Mouse (Mus musculus) intestine, postnatal 0 days (tissue): ENCODE results near the gene Mdfi. TPM values are rescaled to one million over a fixed set of nuclear protein-coding genes. Genes with fewer than 3 reads are reported as not detected.

Source experiments
- ATAC-seq: fragments of 200-750 bp; cut with Nextera tagmentation; 2 replicates; pipeline ENCODE4 v1.8.0; 2017; ENCODE audit warnings: mild to moderate bottlenecking, moderate TSS enrichment, moderate library complexity
- H3K27ac ChIP-seq: fragments of 300-500 bp; sonication (generic); 2 replicates; pipeline ENCODE4 v1.5.1; 2014; ENCODE audit warnings: mild to moderate bottlenecking, low read depth, low read length, moderate library complexity
- H3K27me3 ChIP-seq: fragments of 300-500 bp; sonication (generic); replicated peaks from 2 replicates; pipeline ENCODE4 v1.6.1; 2014; ENCODE audit warnings: low read length, mixed read lengths; ENCODE audit not compliant: control insufficient read depth, insufficient read depth
- H3K36me3 ChIP-seq: fragments of 300-500 bp; sonication (generic); 2 replicates; pipeline ENCODE4 v1.6.1; 2014; ENCODE audit warnings: mild to moderate bottlenecking, moderate library complexity; ENCODE audit not compliant: control insufficient read depth, insufficient read depth
- H3K4me1 ChIP-seq: fragments of 300-500 bp; sonication (generic); replicated peaks from 2 replicates; pipeline ENCODE4 v1.6.1; 2014; ENCODE audit warnings: antibody characterized with exemption, low read length, mixed read lengths; ENCODE audit not compliant: control insufficient read depth, insufficient read depth
- H3K4me2 ChIP-seq: fragments of 300-500 bp; sonication (generic); replicated peaks from 2 replicates; pipeline ENCODE4 v1.6.1; 2014; ENCODE audit warnings: low read depth, mild to moderate bottlenecking, moderate library complexity
- H3K4me3 ChIP-seq: fragments of 300-500 bp; sonication (generic); 2 replicates; pipeline ENCODE4 v1.5.1; 2014; ENCODE audit warnings: low read depth, low read length
- H3K9ac ChIP-seq: fragments of 300-500 bp; sonication (generic); 2 replicates; pipeline ENCODE4 v1.6.1; 2014; ENCODE audit warnings: mild to moderate bottlenecking, low read depth, low read length
- H3K9me3 ChIP-seq: fragments of 300-500 bp; sonication (generic); 2 replicates; pipeline ENCODE4 v1.6.1; 2016; ENCODE audit warnings: mixed run types; ENCODE audit not compliant: control insufficient read depth
- CTCF ChIP-seq: sonication (generic); IDR thresholded peaks from 2 replicates; pipeline ENCODE4 v1.5.1; 2016; ENCODE audit warnings: low read depth, mild to moderate bottlenecking, control low read depth, antibody characterized with exemption, moderate library complexity
- WGBS: fragments of 180-500 bp; shearing (Covaris S2); extraction: QIAGEN DNeasy Blood & Tissue Kit; methylation state at CpG from one replicate; pipeline ENCODE4 v1.1.7; 2014; 5-methylcytosine and 5-hydroxymethylcytosine counted together
- polyA plus RNA-seq: library from polyadenylated mRNA; unstranded; fragments of >200 nt; fragmentation: Nextera tagmentation; extraction: Ambion mirVana; gene quantifications from 2 replicates; pipeline ENCODE4 v1.2.1, GENCODE M21; 2015

The Mdfi gene
- polyA plus RNA-seq, 1 experiment from 2014 or later: 2.1 TPM

DNA sequence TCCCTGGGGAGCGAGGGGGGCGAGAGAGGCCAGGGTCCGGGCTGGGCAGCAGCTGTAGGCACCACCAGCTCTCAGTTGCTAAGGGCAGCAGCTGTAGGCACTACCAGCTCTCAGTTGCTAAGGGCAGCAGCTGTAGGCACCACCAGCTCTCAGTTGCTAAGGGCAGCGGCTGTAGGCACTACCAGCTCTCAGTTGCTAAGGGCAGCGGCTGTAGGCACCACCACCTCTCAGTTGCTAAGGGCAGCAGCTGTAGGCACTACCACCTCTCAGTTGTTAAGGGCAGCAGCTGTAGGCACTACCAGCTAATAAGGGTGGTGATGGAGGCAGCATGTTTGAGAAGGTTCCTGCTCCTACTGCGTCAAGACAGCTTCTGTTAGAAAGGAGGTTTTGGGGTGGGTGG lies 45.5 kb downstream of the Mdfi start:
- Histone ChIP-seq H3K4me3 (no peak overlapping the region), H3K9ac (no peak overlapping the region), H3K9me3 (no peaks in the 10 kb centered on the region), H3K4me1 (no peaks in the 10 kb centered on the region; the same call in 1 of the 2 replicates), H3K27me3 (no peaks in the 10 kb centered on the region), H3K36me3 (peaks cover 45% of the 10 kb centered on the region), H3K4me2 (no peak overlapping the region), H3K27ac (no peak overlapping the region)
- ATAC-seq: no peak
- WGBS: 84% methylated on average over 6 of the region's 6 CpGs
- TF ChIP-seq CTCF: no peak

DNA sequence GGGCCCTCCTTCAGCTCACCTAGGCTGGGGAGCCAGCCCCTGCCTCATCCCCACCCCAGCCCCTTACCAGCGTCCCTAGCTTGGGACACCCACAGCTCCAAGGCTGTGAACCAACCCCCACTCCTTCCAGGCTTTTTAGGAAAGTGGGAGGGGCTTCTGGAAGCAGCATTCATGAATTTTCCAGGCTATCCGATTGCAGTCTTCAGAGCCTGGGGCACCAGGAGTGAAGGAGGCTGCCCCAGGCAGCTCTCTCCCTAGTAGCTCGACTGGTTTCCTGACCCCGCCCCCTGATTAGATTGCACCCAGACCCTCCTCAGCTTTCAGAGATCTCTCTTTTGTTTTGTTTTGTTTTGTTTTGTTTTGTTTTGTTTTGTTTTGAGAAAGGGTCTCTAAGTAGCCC lies 46.2 kb downstream of the Mdfi start:
- Histone ChIP-seq H3K27ac (no peak overlapping the region), H3K4me1 (no peaks in the 10 kb centered on the region; the same call in 1 of the 2 replicates), H3K27me3 (no peaks in the 10 kb centered on the region), H3K9ac (no peak overlapping the region), H3K9me3 (no peaks in the 10 kb centered on the region), H3K36me3 (peaks cover 45% of the 10 kb centered on the region), H3K4me3 (no peak overlapping the region), H3K4me2 (no peak overlapping the region)
- no peak for ATAC-seq
- no peak for TF ChIP-seq CTCF
- WGBS: 16% methylated on average over 4 of the region's 4 CpGs

DNA sequence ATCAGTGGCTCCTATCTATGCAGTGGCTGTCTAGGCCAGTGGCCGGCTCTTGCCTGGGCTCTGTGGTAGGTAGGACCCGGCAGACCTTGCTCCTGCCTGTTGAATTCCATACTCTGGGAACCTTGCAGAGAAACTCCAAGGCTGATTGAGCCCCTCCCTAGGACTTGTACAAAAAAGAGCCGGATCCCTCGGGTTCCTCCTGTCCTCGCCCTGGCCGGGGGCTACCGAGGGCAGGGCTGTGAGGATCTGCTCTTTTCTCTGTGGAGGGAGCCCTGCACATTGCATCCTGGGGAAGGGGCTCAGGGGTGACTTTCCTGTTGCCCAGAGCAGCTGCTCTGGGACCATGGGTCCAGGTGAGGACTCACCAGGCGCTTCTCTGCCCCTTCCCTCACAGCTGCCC lies 46.9 kb downstream of the Mdfi start:
- Histone ChIP-seq H3K9me3 (no peaks in the 10 kb centered on the region), H3K9ac (no peak overlapping the region; the same call in 1 of the 2 replicates)
- 63% methylated on average over 8 of the region's 8 CpGs for WGBS

DNA sequence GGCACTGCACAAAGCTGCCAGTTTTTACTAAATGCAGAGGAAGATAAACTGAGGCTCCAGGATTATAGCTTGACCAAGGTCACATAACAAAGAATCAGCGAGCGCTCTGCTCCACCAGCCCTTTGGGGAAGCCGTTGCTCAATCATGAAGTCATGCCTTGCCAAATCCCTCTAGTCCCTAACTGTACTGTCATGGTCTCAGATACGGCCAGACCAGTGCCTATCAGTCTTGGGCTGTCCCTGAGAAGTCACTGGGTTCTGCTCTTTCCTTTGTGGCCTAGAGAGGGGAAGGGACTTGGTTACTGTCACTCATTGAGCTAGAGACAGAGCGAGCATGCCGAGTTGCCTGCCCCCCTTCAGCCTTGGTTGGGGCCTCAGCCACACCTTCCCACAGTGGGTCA lies 50.1 kb downstream of the Mdfi start:
- WGBS: 61% methylated on average over 6 of the region's 6 CpGs

More for the DNA sequence above, 46.9 kb downstream of the Mdfi start:
- no peak overlapping the region for H3K4me3 ChIP-seq
- no peak overlapping the region for H3K4me2 ChIP-seq
- H3K4me1 ChIP-seq: no peaks in the 10 kb centered on the region; the same call in 1 of the 2 replicates
- H3K27me3 ChIP-seq: no peaks in the 10 kb centered on the region
- ATAC-seq: no peak
- H3K27ac ChIP-seq: no peak overlapping the region
- peaks cover 45% of the 10 kb centered on the region for H3K36me3 ChIP-seq
- TF ChIP-seq CTCF: no peak

DNA sequence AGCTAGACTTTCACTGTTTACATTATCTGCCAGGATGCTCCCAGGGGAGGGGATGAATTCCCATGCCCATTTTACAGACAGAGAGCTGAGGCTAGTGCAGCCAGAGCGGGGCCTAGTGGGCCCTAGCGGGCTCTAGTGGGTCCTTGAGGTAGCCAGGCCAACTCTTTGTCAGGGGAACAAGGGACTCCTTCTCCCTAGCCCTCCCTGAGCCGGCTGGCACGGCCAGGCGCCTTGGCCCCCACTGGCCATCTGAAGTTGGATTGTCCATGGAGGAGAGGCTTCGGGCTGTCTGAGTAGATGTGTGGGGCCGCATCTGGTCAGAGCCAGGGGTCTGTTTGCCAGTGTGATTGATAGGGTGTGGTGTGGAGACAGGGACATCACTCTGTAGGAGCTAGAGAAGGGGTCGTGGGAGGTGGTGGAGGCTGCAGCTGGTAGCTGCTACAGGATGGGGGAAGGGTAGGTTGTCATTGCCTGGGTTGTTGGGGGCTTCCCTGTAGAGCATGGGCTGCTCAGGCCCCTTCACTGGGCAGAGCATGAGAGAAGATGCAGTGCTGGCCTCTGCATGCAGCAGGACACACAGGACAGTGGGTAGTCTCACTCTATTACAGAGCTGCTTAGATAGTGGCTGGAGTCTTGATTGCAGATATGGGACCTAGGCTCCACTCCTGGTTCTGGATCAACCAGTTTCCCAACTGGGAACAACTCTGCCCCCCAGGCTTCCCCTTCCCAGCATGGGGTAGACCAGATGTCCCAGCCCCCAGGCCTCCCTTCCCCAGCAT lies 50.9 kb downstream of the Mdfi start:
- 80% methylated on average over 8 of the region's 8 CpGs for WGBS
- Histone ChIP-seq H3K9ac (no peak overlapping the region), H3K36me3 (peaks cover 19% of the 10 kb centered on the region), H3K27ac (no peak overlapping the region), H3K4me3 (no peak overlapping the region), H3K27me3 (no peaks in the 10 kb centered on the region), H3K4me1 (no peaks in the 10 kb centered on the region), H3K9me3 (no peaks in the 10 kb centered on the region), H3K4me2 (no peak overlapping the region)
- ATAC-seq: no peak
- TF ChIP-seq CTCF: no peak

More for the DNA sequence above, 50.1 kb downstream of the Mdfi start:
- H3K4me3 ChIP-seq: no peak overlapping the region
- no peaks in the 10 kb centered on the region; the same call in 1 of the 2 replicates for H3K4me1 ChIP-seq
- H3K36me3 ChIP-seq: peaks cover 27% of the 10 kb centered on the region
- TF ChIP-seq CTCF: no peak
- no peaks in the 10 kb centered on the region for H3K9me3 ChIP-seq
- no peak overlapping the region for H3K4me2 ChIP-seq
- H3K27me3 ChIP-seq: no peaks in the 10 kb centered on the region
- no peak overlapping the region for H3K27ac ChIP-seq
- H3K9ac ChIP-seq: no peak overlapping the region
- no peak for ATAC-seq

DNA sequence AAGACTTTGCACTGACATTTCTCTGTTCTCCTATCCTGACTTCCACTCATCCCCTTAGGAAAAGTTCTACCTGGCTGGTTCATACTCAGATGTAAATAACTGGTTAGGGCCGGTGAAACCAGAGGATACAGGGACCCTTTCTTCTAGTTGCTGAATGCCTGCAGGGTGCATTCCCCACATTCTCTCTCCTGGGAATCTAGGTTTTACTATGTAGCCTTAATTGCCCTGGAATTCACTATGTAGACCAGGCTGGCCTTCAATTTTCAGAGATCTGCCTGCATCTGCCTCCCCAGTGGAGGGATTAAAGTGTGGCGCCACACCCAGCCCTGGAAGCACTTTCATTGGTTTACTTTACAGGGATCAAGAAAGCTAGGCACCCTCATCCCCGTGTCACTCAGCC lies 52.0 kb downstream of the Mdfi start:
- no peak overlapping the region for H3K9ac ChIP-seq
- no peak for TF ChIP-seq CTCF

More for the DNA sequence above, 52.0 kb downstream of the Mdfi start:
- Histone ChIP-seq H3K36me3 (peaks cover 10% of the 10 kb centered on the region; the same call in 1 of the 2 replicates), H3K27me3 (no peaks in the 10 kb centered on the region), H3K27ac (no peak overlapping the region), H3K9me3 (no peaks in the 10 kb centered on the region), H3K4me1 (no peaks in the 10 kb centered on the region), H3K4me2 (no peak overlapping the region), H3K4me3 (no peak overlapping the region)
- no peak for ATAC-seq
- 77% methylated on average over 3 of the region's 3 CpGs for WGBS
